Mouse (Mus musculus): Measurements from ENCODE around the gene Cops6.

The Cops6 gene

DNA sequence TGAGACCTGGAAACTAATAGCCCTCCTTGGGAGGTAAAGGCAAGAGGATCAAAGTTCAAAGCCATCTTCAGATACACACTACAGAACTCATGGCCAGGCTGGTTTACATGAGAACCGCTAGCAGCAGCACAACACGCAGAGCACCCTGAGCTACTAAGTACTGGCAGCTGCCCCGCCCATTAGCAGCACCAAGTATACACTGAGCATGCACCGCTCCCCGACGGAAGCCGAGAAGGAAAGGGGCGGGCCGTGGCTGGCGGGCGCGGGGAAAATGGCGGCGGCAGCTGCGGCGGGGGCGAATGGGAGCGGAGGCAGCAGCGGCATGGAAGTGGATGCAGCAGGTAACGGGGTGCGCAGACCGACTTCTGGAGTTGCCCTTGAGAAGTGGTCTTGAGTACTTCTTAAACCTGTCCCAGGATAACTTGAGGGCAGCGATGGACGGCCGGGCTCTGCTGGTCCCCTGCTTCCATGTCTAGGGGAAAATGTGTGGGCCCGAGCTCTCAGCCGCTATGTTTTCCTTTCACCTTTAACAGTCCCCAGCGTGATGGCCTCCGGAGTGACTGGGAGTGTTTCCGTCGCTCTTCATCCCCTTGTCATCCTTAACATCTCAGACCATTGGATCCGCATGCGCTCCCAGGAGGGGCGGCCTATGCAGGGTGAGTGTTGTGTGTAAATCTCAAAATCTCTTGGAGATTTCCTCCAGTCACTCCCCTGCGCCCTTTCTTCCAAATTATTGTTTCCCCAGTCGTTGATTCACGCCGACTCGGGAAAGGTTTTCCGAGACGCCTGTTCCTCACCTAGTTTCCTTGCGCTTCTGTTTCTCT is at the start of gene Cops6:
Gene Cops6, plus strand, starts transcription at position 230 of the 824 bp plus-strand sequence.
- peak; percentile 95 for DNase-seq (ENCODE audit: low read depth)

DNA sequence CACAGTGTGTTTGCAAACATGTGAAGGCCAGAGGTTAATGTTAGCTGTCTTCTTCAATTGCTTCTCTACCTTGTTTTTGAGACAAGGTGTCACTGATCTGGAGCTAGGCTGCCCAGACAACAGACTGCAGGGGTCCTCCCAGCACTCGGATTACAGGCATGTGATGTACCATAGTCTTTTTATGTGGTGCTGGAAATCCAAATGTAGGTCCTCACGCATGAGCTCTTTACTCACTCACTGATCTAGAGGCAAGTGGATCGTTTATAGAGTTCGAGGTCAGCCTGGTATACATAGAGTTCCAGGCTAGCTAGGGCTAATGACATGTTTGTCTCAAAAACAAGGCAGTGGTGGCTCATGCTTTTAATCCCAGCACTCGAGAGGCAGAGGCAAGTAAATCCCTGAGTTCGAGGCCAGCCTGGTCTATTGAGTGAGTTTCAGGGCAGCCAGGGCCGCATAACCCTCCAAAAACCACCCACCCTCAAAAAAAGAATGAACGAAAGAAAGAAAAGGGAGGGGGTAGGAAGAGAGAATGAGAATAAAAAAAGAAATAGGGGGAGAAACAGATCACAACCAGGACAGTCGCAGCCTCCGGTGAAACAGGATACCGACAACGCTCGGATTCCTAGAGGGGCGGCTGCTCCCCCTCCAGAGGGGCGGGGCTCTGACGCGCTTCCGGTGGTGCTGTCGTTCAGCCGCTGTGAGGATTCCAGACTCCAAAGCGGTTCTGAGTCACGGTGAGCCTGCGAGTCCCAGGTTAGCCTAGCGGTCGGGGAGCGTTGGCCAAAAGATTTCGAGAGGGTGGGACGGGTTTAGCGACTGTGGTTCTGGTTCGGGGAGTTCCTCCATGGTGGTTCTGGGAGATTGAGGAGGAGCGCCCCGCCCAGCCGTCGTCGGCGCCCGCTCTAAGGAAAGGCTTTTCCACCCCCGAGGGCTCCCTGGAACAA is 44.3 kb upstream of the Cops6 start, which contains the start of gene Zscan21:
Gene Zscan21, plus strand, starts transcription at position 649 of the 944 bp plus-strand sequence.
- DNase-seq (ENCODE audit: low read depth): peak; percentile 93

DNA sequence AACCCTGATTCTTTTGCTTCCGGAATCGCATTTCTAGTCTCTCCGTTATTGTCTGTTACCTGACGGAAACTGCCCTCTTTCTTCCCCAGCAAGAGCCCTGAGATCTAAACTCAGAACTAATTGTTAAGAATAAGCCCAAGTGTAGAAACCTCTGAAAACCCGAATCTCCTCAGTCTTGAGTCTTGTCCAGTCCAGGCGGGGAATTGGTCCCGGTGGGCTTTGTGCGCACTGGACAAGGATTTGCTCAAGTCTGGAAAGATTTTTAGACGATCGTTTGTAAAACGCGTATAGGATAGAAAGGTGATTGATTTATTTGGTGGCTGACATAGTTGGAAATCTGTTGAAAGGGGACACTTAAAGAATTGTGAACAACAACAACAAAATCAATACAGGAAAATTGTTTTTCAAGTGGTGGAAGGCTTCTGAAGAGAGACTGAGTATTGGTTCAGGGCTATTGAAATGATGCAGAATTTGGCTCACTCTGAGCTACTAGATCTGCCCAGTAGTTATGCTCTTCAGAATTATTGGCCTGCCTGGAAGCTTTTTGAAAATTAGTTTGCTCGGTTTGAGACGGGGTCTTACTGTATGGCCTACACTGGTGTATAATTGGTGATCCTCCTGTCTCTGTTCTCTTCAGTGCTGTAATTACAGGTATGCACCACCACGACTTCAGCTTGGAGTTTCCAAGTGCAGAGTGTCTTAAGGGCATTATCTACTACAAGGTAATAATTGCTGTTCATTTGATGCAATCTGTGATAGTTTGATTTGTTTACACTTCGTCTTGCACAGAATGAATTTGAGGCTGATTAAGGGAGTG is 43.5 kb upstream of the Cops6 start:
- peak; percentile 31 for DNase-seq (ENCODE audit: low read depth)

DNA sequence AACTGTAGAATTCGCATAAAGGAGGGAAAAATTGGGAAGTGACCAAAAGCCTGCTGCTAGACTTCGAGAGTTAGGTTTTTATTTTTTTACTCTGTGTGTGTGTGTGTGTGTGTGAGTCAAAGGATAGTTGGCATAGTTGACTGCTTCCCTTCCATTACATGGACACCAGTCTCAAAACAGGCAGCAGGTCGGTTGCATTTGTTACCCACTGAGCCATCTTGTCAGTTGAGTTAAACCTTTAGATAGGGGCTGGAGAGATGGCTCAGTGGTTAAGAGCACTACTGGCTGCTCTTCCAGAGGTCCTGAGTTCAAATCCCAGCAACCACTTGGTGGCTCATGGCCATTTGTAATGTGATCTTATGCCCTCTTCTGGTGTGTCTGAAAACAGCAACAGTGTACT is 42.8 kb upstream of the Cops6 start:
- DNase-seq (ENCODE audit: low read depth): no peak

DNA sequence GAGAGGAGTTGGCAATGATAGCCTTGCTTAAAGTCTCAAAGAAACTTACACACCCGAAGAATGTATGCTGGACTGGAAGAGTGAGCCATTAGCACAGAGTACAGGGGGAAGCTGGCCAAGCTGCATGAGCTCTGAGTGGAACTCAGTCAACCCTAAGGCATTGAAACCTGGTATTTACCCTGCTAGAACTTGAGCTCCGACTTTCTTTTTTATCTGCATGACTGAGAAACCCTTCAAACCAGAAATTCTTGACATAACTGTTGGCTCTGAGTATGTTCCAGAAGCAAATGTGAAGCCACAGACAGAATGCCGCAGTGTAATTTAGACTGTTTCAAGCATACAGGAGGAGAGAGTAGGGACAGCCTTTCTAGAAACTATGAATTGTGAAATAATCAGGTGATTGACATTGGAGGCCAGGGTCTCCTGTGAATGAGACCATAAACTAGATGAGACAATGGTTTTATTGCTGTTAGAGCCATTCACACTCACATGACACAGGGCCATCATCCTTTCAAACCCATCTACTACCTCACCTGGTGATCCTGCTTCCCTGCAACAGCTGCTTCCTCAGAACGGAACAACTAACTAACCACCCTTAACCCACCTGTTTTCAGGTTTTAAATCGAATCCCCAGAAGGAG is 28.3 kb upstream of the Cops6 start:
- no peak for DNase-seq (ENCODE audit: low read depth)

DNA sequence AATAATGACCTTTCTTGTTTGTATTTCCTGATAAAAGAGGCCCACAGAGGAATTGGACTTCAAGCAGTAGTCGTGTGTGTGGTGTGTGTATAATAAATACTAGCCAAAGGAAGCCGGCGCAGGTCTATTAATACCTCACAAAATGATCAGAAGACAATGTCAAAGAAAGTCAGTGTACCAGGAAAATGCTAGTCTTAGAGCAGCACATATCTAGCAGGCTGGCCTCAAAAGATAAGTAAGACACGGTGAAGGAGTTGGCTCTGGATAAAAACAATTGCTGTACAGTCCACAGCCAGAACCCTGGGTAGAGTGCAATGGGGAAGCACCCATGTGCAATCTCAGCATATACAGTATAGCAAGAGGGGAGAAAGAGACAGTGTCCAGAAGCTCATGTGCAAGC is 23.6 kb upstream of the Cops6 start:
- no peak for DNase-seq (ENCODE audit: low read depth)

DNA sequence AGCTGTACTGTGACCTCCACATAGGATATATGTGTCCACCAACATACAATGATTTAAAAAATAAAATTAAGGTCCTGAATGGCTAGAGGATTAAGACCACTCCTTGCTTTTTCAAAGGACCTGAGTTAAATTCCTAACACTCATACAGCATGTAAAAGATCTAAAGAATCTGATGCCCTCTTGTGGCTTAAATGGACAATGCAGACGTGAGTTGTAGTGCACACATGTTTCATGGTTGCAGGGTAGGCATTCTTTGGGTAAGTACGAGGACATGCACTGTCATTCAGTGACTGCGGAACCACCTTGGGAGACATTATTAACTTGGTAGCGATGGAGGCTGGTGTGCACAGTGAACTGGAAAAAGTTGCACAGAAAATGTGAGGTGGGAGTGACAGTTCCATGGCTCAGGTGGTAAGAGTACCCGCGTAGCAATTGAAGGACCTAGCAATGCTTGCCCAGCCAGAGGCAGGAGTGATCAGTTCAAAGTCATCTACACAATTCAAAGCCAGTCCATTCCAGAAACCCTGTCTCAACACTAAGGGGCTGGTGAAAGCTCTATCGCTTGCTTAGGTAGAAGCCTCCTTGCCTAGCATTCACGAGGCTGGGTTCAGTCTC is 22.8 kb upstream of the Cops6 start:
- DNase-seq (ENCODE audit: low read depth): peak; percentile 77

DNA sequence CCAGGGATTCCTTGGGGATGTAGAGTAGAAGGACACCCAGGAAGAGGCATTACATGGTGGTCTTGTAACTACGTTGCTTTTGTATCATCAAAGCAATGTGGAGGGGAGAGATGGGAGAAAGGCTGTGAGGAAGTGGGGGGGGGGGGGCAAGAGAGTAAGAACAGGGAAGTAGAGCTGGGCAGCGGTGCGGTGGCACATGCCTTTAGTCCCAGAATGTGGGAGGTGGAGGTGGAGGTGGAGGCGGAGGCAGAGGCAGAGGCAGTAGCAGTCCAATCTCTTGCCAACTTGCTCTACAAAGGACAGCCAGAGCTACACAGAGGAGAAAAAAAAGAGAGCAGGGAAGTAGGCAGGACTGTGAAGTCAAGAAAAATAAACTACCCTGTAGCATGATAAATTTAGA is 22.3 kb upstream of the Cops6 start:
- DNase-seq (ENCODE audit: low read depth): no peak

DNA sequence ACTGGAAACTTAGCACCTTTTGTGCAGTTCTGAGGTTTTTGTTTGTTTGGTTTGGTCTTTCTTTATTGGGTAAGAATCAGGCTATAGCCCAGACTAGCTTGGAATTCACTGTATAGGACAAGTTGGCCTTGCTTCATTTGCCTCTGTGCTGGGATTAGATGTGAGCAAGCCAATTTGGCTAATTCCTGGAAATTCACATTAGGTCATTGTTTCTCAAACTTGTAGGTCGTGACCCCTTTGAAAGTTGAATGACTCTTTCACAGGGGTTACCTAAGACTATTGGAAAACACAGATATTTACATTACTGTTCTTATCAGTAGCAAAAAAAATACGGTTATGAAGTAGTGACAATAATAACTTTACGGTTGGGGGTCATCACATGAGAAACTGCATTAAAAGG is 6.5 kb upstream of the Cops6 start:
- no peak for DNase-seq (ENCODE audit: low read depth)

DNA sequence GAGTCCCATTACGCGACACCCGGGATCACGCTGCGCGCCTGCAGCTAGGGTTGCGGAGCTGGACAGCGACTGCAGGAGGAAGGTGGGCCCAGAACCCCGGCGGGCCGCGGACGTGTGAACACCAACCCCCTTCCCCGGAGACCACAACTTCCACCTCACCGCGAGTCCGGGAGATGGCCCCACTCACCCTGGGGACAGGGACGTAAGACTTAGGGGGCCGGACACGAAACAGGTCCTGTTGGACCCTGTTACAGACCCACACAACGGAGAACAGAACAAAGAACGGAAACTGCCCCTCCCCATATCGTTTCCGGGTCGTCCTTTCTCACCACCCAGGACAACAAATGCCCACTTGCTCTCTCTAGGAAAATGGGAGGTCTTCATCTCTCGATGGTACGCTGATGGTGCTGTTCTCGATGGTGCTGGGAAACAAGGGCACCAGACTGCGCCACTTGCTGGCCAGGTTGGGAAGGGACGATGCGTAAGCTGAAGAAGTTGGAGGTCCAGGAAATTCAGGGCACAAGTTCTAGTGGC is 5.4 kb upstream of the Cops6 start, which contains the start of gene Zfp113:
Gene Zfp113, minus strand, starts transcription at position 302 of the 534 bp plus-strand sequence.
- DNase-seq (ENCODE audit: low read depth): peak; percentile 93

DNA sequence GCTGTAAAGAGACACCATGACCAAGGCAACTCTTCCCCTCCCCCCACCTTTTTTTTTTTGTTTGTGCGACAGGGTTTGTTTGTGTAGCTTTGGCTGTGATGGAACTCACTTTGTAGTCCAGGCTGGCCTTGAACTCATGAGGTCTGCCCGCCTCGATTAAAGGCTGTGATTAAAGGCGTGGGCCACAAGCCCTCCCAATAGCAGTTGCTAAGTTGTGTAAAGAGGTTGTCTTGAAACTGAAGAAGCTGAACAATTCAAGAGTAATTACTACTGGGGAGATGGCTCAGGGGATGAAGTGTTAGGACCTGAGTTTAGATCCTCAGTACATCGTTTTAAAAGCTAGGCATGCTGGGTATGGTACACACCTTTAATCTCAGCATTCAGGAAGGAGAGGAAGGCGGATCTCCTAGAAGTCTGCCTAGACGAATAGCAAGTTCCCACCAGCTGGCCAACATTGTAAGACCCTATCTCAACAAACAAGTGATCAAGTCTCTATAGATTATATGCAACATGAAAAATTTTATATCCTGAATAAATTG is 578 bp upstream of the Cops6 start:
- DNase-seq (ENCODE audit: low read depth): no peak

DNA sequence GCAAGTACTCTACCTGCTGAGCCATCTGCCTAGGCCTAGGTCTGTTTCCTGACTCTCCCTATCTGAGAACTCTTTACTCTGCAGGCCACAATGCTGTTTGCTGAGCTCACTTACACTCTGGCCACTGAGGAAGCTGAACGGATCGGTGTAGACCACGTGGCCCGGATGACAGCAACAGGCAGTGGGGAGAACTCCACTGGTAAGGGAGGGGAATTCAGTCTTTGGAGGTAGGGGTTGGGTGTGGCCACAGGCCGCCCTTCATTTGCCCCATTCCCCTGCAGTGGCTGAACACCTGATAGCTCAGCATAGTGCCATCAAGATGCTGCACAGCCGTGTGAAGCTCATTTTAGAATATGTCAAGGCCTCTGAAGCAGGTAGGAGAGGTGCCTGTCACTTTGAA is 2.2 kb downstream of the Cops6 start:
- no peak for DNase-seq (ENCODE audit: low read depth)

DNA sequence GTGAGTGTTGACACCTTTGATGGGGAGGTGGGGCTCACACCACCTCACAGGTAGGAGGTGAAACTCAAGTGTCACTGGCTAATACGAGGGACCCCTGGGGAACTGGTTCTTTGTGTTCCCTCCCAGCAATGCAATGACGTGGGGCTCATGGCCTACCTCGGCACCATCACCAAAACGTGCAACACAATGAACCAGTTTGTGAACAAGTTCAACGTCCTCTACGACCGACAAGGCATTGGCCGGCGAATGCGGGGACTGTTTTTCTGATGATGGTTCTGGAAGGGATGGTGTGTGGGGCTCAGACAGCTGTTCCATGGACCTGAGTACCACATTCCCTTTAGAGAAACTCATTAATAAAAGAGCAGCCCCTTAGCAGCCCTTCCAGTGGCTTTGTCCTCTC is 2.7 kb downstream of the Cops6 start:
- DNase-seq (ENCODE audit: low read depth): no peak

DNA sequence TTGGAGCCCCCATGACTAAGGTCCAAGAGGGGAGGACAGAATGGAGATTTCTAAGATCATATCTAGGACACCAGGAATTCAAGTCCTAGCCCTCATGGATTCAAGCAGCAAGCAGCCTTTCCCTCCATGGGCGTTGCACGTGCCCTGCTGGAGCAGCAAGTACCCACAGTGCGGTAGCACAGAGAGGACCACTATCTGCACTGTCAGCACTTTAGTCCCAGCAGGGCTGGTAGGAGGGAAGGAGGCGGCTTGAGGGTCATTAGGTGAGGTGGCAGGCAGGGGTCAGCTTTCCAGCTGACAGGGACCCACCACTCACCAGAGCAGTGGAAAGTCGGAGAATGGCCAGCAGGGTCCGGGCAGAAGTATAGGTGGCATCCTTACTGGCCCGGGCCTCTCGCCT is 4.7 kb downstream of the Cops6 start:
- DNase-seq (ENCODE audit: low read depth): no peak

DNA sequence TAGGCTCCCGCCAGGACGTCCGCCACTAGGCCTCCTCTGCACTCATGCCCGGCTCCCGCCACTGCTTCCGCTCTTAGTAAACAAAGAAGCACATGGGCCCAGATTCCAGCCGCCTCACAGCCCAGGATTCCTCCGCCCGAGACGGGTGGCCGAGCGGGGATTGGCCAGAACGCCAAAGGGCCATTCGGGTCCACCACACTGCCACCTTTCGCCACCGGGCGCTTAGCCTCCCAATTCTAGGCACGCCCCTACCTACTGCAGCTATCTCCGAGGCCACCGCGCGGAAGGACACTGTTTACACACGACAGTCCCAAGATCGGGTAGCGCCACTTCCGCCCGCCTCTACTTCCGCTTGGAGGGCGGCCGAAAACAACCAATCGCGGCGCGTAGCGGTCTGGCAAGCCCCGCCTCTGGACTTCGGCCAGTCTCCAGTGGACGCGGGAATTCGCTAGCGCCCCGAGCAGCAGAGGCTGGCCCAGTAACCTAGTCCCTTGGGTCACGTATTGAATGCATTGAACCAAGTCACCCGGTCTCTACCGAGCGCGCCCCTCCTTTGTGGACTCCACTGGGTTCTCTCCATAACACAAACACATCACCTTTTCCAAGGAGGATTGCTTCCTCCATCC is 10.2 kb downstream of the Cops6 start:
- DNase-seq (ENCODE audit: low read depth): peak; percentile 93

DNA sequence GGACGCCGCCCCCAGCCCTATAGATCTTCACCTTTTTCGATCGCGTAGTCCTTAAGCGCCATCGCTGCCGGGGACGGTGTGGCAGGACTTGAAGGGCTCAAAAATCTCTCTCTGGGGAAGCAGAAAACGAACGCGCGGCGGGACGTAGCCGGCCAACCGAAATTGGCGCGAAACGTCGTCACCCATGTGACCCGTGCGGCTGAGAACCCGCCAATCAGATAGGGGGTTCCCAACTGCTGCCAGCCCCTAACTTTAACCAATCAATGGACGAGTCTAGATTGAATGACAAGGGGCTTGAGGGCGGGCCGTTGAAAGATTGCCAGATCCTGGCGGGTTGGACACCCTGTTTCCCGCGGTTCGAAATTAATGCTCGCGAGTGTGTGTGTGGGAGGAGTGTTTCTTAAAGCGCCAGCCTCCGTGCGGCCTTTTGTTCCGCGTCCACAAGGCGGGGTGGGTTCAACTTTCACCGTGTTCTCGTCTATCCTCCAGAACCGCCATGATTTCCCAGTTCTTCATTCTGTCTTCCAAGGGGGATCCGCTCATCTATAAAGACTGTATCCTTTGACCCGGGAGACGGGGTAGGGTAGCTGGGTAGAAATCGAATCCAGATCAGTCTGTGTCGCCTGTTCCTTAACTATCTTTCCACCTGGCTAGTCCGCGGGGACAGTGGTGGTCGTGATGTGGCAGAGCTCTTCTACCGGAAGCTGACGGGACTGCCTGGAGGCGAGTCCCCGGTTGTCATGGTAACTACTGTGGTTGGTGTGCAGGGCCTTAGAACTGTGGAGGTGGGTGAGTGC is 11.0 kb downstream of the Cops6 start, which contains the start of the genes Ap4m1 and Mcm7:
Gene Ap4m1, plus strand, starts transcription at position 308 of the 797 bp plus-strand sequence.
Gene Mcm7, minus strand, starts transcription at position 728 of the 797 bp plus-strand sequence.
- peak; percentile 94 for DNase-seq (ENCODE audit: low read depth)

DNA sequence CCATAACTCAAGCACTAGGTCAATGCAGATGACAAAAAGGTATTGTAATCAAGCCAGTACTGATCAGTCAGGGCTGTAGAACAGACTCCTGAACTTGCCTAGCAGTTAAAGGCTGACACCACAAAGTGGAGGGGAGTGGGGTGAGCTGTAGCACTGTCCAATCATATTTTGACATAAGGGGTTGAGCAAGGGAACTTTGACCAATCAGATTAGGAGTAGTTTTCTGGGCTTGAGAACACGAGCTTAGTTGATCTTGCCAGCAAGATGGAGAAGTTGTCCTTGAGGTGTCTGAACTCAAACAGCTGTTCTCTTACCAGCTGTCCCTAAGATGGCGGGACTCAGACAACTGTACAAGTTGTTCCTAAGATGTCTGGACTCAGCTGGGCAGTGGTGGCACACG is 12.3 kb downstream of the Cops6 start:
- no peak for DNase-seq (ENCODE audit: low read depth)

DNA sequence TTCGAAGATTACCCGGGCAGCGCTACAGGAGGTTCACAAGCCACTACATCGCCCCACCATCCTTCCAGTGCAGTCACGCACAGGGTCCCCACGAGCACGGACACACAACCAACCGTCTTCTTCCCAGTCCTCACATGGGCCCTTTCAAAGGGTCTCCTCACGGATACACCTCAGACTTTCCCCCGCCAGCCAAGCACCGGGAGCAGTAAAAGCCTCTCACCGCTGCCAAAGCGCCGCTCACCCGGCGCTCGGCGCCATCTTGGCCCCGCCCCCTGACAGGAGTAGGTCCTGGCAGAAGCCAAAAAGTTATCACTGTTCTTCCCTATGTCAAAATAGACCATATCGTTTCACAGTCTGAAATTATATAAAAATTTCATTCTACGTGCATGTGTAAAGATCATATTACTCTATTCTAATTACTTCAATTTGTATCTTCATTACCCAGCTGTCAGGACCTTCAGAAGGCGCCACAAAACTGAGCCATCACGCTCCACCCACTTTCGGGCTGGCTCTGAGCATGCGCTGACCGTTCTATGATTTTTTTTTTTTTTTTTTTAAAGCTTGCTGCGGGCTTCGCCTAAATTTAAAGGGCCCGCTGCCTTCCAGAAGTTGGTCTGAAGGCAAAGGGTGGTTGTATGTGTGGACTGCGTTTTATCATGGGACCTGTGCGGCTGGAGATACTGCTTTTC is 26.2 kb downstream of the Cops6 start, which contains the start of the genes Taf6 and Cnpy4:
Gene Taf6, minus strand, starts transcription at position 502 of the 689 bp plus-strand sequence.
Gene Cnpy4, plus strand, starts transcription at position 536 of the 689 bp plus-strand sequence.
- peak; percentile 97 for DNase-seq (ENCODE audit: low read depth)
